Mouse (Mus musculus) spleen, adult 18-20 months (tissue): ENCODE results near the gene Ush2a.

Experiments
- DNase-seq, 2 experiments: peaks; one replicate each; pipeline ENCODE4 v3.0.0; 2022; ENCODE audit warnings: mixed read lengths in 2 of 2

The Ush2a gene

DNA sequence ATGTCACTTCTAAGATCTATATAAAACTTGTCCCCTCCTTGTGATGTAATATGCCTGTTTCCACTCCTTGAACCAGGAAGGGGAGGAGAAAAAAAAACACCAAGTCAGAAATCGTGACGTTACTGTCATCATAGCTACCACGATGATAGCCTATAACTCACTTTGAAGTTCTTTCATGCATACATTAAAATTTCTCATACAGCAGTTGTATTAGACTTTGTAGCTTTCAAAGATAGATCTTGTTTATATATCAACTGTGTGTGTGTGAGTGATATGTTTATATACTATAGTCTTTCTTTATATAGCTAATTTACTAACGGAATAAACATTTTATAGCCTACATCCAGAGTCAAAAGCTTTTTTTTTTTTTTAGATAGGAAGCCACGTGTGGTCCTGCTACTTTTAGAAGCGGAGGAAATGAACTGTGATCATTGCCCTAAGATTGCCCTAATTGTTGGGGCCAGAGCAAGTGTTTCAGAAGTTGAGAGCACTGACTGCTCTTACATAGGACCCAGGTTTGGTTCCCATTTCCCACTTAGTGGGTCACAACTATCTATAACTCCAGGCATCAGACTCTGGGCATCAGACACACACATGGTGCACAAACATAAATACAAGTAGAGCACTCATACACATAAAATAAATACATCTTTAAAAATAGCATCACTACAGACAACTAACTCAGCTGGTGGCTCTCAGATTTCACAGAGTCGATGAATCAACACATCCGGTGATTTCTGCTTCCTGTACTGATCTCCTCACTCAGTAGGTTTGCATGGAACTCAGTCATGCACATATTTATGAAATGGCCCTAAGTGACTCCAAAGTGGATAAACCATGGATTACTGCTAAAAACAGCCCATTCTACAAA lies 413.1 kb downstream of the Ush2a start:
- DNase-seq, result no peak

DNA sequence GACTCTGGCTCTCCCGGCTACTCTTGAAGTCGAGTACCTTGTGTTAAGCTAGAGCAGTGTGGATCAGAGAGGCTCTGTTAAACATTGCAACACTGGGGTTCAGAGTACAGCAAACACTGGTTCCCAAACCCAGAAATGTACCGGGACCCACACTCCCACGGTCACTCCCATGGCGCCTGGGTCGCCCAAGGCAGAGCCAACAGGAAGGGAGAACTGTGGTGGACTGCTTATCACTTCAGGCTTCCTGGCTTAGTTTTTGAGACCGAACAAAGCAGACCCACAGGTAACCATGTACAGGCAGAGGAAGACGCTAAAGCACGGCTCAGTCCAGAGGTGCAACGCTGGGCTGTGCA lies 413.7 kb downstream of the Ush2a start:
- DNase-seq, result no peak

- no peak for DNase-seq
Measured at GRCm38 (mm10) chr1:188678189-188678588, 416.4 kb downstream of the Ush2a start.

GRCm38 (mm10) chr1:188686362-188686761 lies 424.5 kb downstream of the Ush2a start:
- no peak for DNase-seq

- no peak for DNase-seq
Measured at GRCm38 (mm10) chr1:188696295-188696694, 434.5 kb downstream of the Ush2a start.

- DNase-seq, result no peak
Measured at GRCm38 (mm10) chr1:188708176-188708575, 446.4 kb downstream of the Ush2a start.

- no peak for DNase-seq
Measured at GRCm38 (mm10) chr1:188708694-188709093, 446.9 kb downstream of the Ush2a start.

DNA sequence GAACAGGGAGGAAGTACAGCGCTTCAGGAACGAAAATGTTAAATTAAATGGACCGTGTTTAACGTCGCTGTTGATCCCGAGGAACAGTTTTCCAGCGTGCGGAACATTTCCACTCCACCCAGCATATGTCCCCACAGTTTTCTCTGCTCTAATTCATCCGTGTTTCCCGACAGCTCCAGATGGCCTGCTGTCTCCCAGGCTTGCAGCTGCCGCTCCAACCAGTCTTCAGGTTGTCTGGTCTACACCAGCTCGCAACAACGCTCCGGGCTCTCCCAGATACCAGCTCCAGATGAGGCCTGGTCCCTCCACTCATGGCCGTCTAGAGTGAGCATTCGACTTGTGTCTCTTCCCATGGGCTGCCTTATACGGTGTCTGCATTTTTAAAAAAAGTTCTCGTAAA lies 452.3 kb downstream of the Ush2a start:
- DNase-seq, result no peak

GRCm38 (mm10) chr1:188714941-188715340 lies 453.1 kb downstream of the Ush2a start:
- no peak for DNase-seq

DNA sequence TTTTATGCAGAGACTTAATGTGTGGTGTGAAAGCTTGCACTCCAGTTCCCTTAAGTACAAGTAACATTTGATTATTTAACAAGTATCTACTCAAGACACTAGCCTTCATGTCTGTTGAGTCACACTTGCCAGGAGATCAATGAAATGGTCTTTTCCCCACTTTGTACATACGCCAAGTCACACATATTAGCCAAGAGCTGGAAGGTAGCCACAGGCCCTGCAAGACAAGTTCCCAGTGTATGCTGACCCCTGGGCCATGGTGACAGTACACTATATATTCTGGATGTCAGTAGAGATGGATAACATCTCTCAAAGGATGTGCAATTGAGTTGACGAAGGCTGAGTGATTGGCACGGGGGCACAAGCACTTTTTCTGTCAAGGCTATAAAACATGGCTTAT lies 455.1 kb downstream of the Ush2a start:
- DNase-seq, result no peak

GRCm38 (mm10) chr1:188725122-188725995 lies 463.5 kb downstream of the Ush2a start:
- DNase-seq, result no peak

- no peak for DNase-seq
Measured at GRCm38 (mm10) chr1:188726937-188727336, 465.1 kb downstream of the Ush2a start.

GRCm38 (mm10) chr1:188728625-188729024 lies 466.8 kb downstream of the Ush2a start:
- no peak for DNase-seq

GRCm38 (mm10) chr1:188729179-188729578 lies 467.4 kb downstream of the Ush2a start:
- DNase-seq, result no peak

GRCm38 (mm10) chr1:188734741-188735266 lies 473.0 kb downstream of the Ush2a start:
- no peak for DNase-seq

DNA sequence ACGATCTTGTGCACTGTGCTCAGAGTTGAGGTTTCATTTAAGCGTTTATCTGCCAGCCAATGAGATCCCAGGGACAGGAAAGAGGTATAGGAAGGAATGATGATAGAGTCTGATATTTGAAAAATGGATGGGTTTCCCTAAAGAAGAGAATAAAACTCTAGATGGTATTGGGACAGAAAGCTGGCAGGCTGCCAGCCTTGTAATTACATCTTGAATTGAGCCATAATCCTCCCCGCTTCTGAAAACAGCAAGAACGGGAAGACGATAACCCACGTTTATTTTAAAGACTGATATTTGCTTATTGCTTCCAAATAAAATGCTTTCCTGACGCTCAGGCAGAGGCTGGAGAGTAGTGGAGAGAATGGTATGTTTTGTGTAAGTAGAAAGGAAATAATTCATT lies 481.1 kb downstream of the Ush2a start:
- DNase-seq, result no peak

DNA sequence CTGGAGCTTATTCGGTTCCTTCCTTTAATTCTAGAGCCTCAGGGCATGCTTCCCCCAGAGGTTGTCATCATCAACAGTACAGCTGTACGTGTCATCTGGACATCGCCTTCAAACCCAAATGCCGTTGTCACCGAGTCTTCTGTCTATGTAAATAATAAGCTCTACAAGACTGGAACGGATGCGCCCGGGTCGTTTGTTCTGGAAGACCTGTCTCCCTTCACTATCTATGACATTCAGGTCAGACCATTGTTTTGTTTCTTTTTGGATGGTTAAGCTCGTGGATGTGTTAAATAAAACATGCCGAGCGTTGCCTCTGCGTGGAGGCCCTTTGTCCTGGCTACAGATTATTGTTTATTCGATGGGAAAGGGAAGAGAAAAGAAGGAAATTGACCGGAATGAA lies 493.2 kb downstream of the Ush2a start:
- no peak for DNase-seq

- DNase-seq, result no peak
Measured at GRCm38 (mm10) chr1:188760515-188760914, 498.7 kb downstream of the Ush2a start.

GRCm38 (mm10) chr1:188762463-188762862 lies 500.6 kb downstream of the Ush2a start:
- no peak for DNase-seq

- no peak for DNase-seq
Measured at GRCm38 (mm10) chr1:188763761-188764160, 501.9 kb downstream of the Ush2a start.

GRCm38 (mm10) chr1:188770828-188771227 lies 509.0 kb downstream of the Ush2a start:
- DNase-seq, result no peak

DNA sequence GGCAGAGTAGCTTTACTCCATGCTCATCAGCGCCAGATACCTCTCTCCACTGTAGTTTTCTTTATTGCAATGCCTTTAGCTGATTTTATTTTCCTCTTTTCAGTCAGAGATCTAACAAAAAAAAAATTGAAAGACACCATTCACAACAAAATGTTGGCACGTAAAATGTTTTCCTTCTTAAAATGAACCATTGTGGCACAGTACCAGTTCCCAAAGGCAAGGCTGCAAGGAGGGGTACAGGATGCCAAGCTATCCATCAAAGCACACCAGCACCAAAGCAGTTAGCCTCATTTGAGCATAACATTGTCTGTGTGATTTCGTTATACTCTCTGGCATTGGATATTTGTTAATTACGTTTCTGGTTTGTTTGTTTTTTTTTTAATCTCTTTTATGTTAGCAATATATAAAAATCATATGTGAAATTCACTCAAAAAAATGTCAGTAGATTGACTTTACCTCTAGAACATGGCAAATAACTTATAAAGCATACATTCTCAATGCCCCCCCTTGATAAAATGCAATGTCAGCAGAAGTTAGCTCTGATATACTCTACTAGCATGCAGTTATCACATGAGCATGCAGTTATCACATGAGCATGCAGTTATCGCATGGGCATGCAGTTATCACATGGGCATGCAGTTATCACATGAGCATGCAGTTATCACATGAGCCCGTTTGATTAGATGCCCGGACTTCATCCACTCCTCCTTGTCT lies 510.9 kb downstream of the Ush2a start:
- DNase-seq, result no peak

GRCm38 (mm10) chr1:188773631-188774030 lies 511.8 kb downstream of the Ush2a start:
- no peak for DNase-seq
